Mouse (Mus musculus): ENCODE results near the gene Acaa1b. TPM values are rescaled to one million over a fixed set of nuclear protein-coding genes. Genes with fewer than 3 reads are reported as not detected.

The Acaa1b gene
- polyA plus RNA-seq, 1 experiment from 2014 or later: 1.2 TPM

GRCm38 (mm10) chr9:119128436-119129181 lies 28.3 kb downstream of the Acaa1b start:
- ATAC-seq (ENCODE audit: low FRiP score, low TSS enrichment): no peak
- Histone ChIP-seq H3K36me3 (ENCODE audit: control insufficient read depth, insufficient read depth, low read length) (no peaks in the 10 kb centered on the region), H3K4me1 (ENCODE audit: control insufficient read depth, insufficient read depth, low read length) (no peaks in the 10 kb centered on the region), H3K4me3 (replicated peaks; ENCODE audit: low read depth, low read length) (no peak overlapping the region), H3K27me3 (ENCODE audit: control insufficient read depth, insufficient read depth, low read length) (no peaks in the 10 kb centered on the region), H3K9me3 (ENCODE audit: control insufficient read depth, low read length) (no peaks in the 10 kb centered on the region), H3K9ac (replicated peaks; ENCODE audit: low read length) (no peak overlapping the region), H3K27ac (replicated peaks; ENCODE audit: low read depth, low read length) (no peak overlapping the region), H3K4me2 (ENCODE audit: low read length) (no peak overlapping the region)
- DNase-seq: peak; percentile 11
- 87% methylated on average over 12 of the region's 12 CpGs for WGBS

GRCm38 (mm10) chr9:119122596-119123369 lies 34.1 kb downstream of the Acaa1b start:
- DNase-seq (no peak), ATAC-seq (ENCODE audit: low FRiP score, low TSS enrichment) (no peak)
- Histone ChIP-seq H3K4me3 (replicated peaks; ENCODE audit: low read depth, low read length) (no peak overlapping the region), H3K27ac (replicated peaks; ENCODE audit: low read depth, low read length) (no peak overlapping the region), H3K36me3 (ENCODE audit: control insufficient read depth, insufficient read depth, low read length) (no peaks in the 10 kb centered on the region), H3K9ac (replicated peaks; ENCODE audit: low read length) (no peak overlapping the region), H3K9me3 (ENCODE audit: control insufficient read depth, low read length) (no peaks in the 10 kb centered on the region), H3K27me3 (ENCODE audit: control insufficient read depth, insufficient read depth, low read length) (no peaks in the 10 kb centered on the region), H3K4me1 (ENCODE audit: control insufficient read depth, insufficient read depth, low read length) (no peaks in the 10 kb centered on the region), H3K4me2 (ENCODE audit: low read length) (no peak overlapping the region)
- WGBS: 88% methylated on average over 18 of the region's 18 CpGs

GRCm38 (mm10) chr9:119120168-119120560 lies 36.7 kb downstream of the Acaa1b start:
- H3K27me3 ChIP-seq (ENCODE audit: control insufficient read depth, insufficient read depth, low read length): no peaks in the 10 kb centered on the region
- no peak for ATAC-seq (ENCODE audit: low FRiP score, low TSS enrichment)
- WGBS: 67% methylated on average over 3 of the region's 3 CpGs
- H3K9me3 ChIP-seq (ENCODE audit: control insufficient read depth, low read length): no peaks in the 10 kb centered on the region
- no peak overlapping the region for H3K27ac ChIP-seq (replicated peaks; ENCODE audit: low read depth, low read length)
- H3K4me2 ChIP-seq (ENCODE audit: low read length): no peak overlapping the region
- H3K4me3 ChIP-seq (replicated peaks; ENCODE audit: low read depth, low read length): no peak overlapping the region
- H3K36me3 ChIP-seq (ENCODE audit: control insufficient read depth, insufficient read depth, low read length): no peaks in the 10 kb centered on the region
- no peak for DNase-seq
- H3K9ac ChIP-seq (replicated peaks; ENCODE audit: low read length): no peak overlapping the region
- H3K4me1 ChIP-seq (ENCODE audit: control insufficient read depth, insufficient read depth, low read length): no peaks in the 10 kb centered on the region

GRCm38 (mm10) chr9:119119409-119120167 lies 37.3 kb downstream of the Acaa1b start:
- 87% methylated on average over 19 of the region's 19 CpGs for WGBS

GRCm38 (mm10) chr9:119114911-119115310 lies 42.0 kb downstream of the Acaa1b start:
- no peaks in the 10 kb centered on the region for H3K27me3 ChIP-seq (ENCODE audit: control insufficient read depth, insufficient read depth, low read length)
- no peak overlapping the region for H3K4me2 ChIP-seq (ENCODE audit: low read length)
- no peak for DNase-seq
- H3K36me3 ChIP-seq (ENCODE audit: control insufficient read depth, insufficient read depth, low read length): no peaks in the 10 kb centered on the region
- H3K9ac ChIP-seq (replicated peaks; ENCODE audit: low read length): no peak overlapping the region
- H3K4me1 ChIP-seq (ENCODE audit: control insufficient read depth, insufficient read depth, low read length): no peaks in the 10 kb centered on the region
- H3K9me3 ChIP-seq (ENCODE audit: control insufficient read depth, low read length): no peaks in the 10 kb centered on the region
- ATAC-seq (ENCODE audit: low FRiP score, low TSS enrichment): no peak
- no peak overlapping the region for H3K27ac ChIP-seq (replicated peaks; ENCODE audit: low read depth, low read length)
- WGBS: 88% methylated on average over 17 of the region's 17 CpGs
- H3K4me3 ChIP-seq (replicated peaks; ENCODE audit: low read depth, low read length): no peak overlapping the region

More at GRCm38 (mm10) chr9:119119409-119120167, 37.3 kb downstream of the Acaa1b start:
- no peaks in the 10 kb centered on the region for H3K9me3 ChIP-seq (ENCODE audit: control insufficient read depth, low read length)
- H3K27me3 ChIP-seq (ENCODE audit: control insufficient read depth, insufficient read depth, low read length): no peaks in the 10 kb centered on the region
- ATAC-seq (ENCODE audit: low FRiP score, low TSS enrichment): no peak
- no peak overlapping the region for H3K27ac ChIP-seq (replicated peaks; ENCODE audit: low read depth, low read length)
- H3K9ac ChIP-seq (replicated peaks; ENCODE audit: low read length): no peak overlapping the region
- DNase-seq: no peak
- H3K4me3 ChIP-seq (replicated peaks; ENCODE audit: low read depth, low read length): no peak overlapping the region
- H3K36me3 ChIP-seq (ENCODE audit: control insufficient read depth, insufficient read depth, low read length): no peaks in the 10 kb centered on the region
- no peaks in the 10 kb centered on the region for H3K4me1 ChIP-seq (ENCODE audit: control insufficient read depth, insufficient read depth, low read length)
- H3K4me2 ChIP-seq (ENCODE audit: low read length): no peak overlapping the region

- H3K9ac ChIP-seq (replicated peaks; ENCODE audit: low read length): no peak overlapping the region
- no peak overlapping the region for H3K27ac ChIP-seq (replicated peaks; ENCODE audit: low read depth, low read length)
- H3K4me2 ChIP-seq (ENCODE audit: low read length): no peak overlapping the region
- no peaks in the 10 kb centered on the region for H3K4me1 ChIP-seq (ENCODE audit: control insufficient read depth, insufficient read depth, low read length)
- H3K27me3 ChIP-seq (ENCODE audit: control insufficient read depth, insufficient read depth, low read length): no peaks in the 10 kb centered on the region
- ATAC-seq (ENCODE audit: low FRiP score, low TSS enrichment) (no peak), DNase-seq (no peak)
- no peaks in the 10 kb centered on the region for H3K9me3 ChIP-seq (ENCODE audit: control insufficient read depth, low read length)
- WGBS: 68% methylated on average over 3 of the region's 3 CpGs
- H3K36me3 ChIP-seq (ENCODE audit: control insufficient read depth, insufficient read depth, low read length): no peaks in the 10 kb centered on the region
- H3K4me3 ChIP-seq (replicated peaks; ENCODE audit: low read depth, low read length): no peak overlapping the region
Observed at GRCm38 (mm10) chr9:119110640-119111039, 46.3 kb downstream of the Acaa1b start.

- no peak overlapping the region for H3K27ac ChIP-seq (replicated peaks; ENCODE audit: low read depth, low read length)
- WGBS: 53% methylated on average over 12 of the region's 12 CpGs
- DNase-seq (no peak), ATAC-seq (ENCODE audit: low FRiP score, low TSS enrichment) (no peak)
- no peaks in the 10 kb centered on the region for H3K27me3 ChIP-seq (ENCODE audit: control insufficient read depth, insufficient read depth, low read length)
- no peaks in the 10 kb centered on the region for H3K36me3 ChIP-seq (ENCODE audit: control insufficient read depth, insufficient read depth, low read length)
- no peaks in the 10 kb centered on the region for H3K9me3 ChIP-seq (ENCODE audit: control insufficient read depth, low read length)
- H3K9ac ChIP-seq (replicated peaks; ENCODE audit: low read length): no peak overlapping the region
- no peak overlapping the region for H3K4me2 ChIP-seq (ENCODE audit: low read length)
- H3K4me3 ChIP-seq (replicated peaks; ENCODE audit: low read depth, low read length): no peak overlapping the region
- H3K4me1 ChIP-seq (ENCODE audit: control insufficient read depth, insufficient read depth, low read length): no peaks in the 10 kb centered on the region
Observed at GRCm38 (mm10) chr9:119109685-119110353, 47.1 kb downstream of the Acaa1b start.

- Histone ChIP-seq H3K9me3 (ENCODE audit: control insufficient read depth, low read length) (no peaks in the 10 kb centered on the region), H3K27ac (replicated peaks; ENCODE audit: low read depth, low read length) (no peak overlapping the region), H3K36me3 (ENCODE audit: control insufficient read depth, insufficient read depth, low read length) (no peaks in the 10 kb centered on the region), H3K4me1 (ENCODE audit: control insufficient read depth, insufficient read depth, low read length) (0 out of 2 replicates have a peak, but pooled peaks cover 3% of the 10 kb centered on the region), H3K4me3 (replicated peaks; ENCODE audit: low read depth, low read length) (no peak overlapping the region), H3K9ac (replicated peaks; ENCODE audit: low read length) (no peak overlapping the region), H3K4me2 (ENCODE audit: low read length) (no peak overlapping the region), H3K27me3 (ENCODE audit: control insufficient read depth, insufficient read depth, low read length) (0 out of 2 replicates have a peak, but pooled peaks cover 4% of the 10 kb centered on the region)
- DNase-seq (no peak), ATAC-seq (ENCODE audit: low FRiP score, low TSS enrichment) (no peak)
- 88% methylated on average over 4 of the region's 4 CpGs for WGBS
Observed at GRCm38 (mm10) chr9:119107566-119107965, 49.3 kb downstream of the Acaa1b start.
